Mouse (Mus musculus): Measurements from ENCODE around the gene Kcnj9.

- TF ChIP-seq CTCF (IDR thresholded peaks at IDR 0.05; ENCODE audit: low read depth, low read length) (no peak), POLR2A (IDR thresholded peaks at IDR 0.05; ENCODE audit: extremely low read depth, insufficient read depth, low read length) (no peak)
Measured at GRCm38 (mm10) chr1:172289617-172289946, 39.5 kb downstream of the Kcnj9 start.

Data from liver, adult 2 months (tissue).